Mouse (Mus musculus) layer of hippocampus, adult 9-10 months (tissue): ENCODE data around the gene Prdx1.
"Not testable (repeated sequence)": the region's sequence is repeated elsewhere in the genome, so short reads cannot be mapped to it uniquely, and the experiment has no call there.

Experiments
- DNase-seq: peaks from one replicate; pipeline ENCODE4 v3.0.0; 2022; ENCODE audit warnings: low spot score

The Prdx1 gene

GRCm38 (mm10) chr4:116679141-116679540, 6.2 kb upstream of the Prdx1 start:
- DNase-seq: no peak

- DNase-seq: not testable (repeated sequence)
These were observed 4.8 kb upstream of the Prdx1 start for GRCm38 (mm10) chr4:116680521-116680920.

- DNase-seq: no peak
These were observed 1.4 kb upstream of the Prdx1 start for GRCm38 (mm10) chr4:116683957-116684356.

GRCm38 (mm10) chr4:116684665-116685064, 679 bp upstream of the Prdx1 start:
- no peak for DNase-seq

GRCm38 (mm10) chr4:116687041-116687440, 1.7 kb downstream of the Prdx1 start:
- no peak for DNase-seq

- DNase-seq: no peak
These were observed 4.0 kb downstream of the Prdx1 start for GRCm38 (mm10) chr4:116689309-116689876.

GRCm38 (mm10) chr4:116692146-116692545, 6.8 kb downstream of the Prdx1 start:
- DNase-seq: no peak

- no peak for DNase-seq
These were observed 8.4 kb downstream of the Prdx1 start for GRCm38 (mm10) chr4:116693785-116694184.

GRCm38 (mm10) chr4:116698693-116699342, 13.5 kb downstream of the Prdx1 start:
- DNase-seq: no peak

- DNase-seq: no peak
These were observed 15.6 kb downstream of the Prdx1 start for GRCm38 (mm10) chr4:116700964-116701363.

- DNase-seq: no peak
These were observed 18.5 kb downstream of the Prdx1 start for GRCm38 (mm10) chr4:116703804-116704203.

GRCm38 (mm10) chr4:116707666-116708065, 22.3 kb downstream of the Prdx1 start:
- DNase-seq: no peak

GRCm38 (mm10) chr4:116708201-116708764, 22.9 kb downstream of the Prdx1 start, which contains the start of the genes Mmachc and Ccdc163:
Gene Mmachc, minus strand, starts transcription at chr4:116708406.
Gene Ccdc163, plus strand, starts transcription at chr4:116708509.
- DNase-seq: peak; percentile 94

- DNase-seq: no peak
These were observed 23.5 kb downstream of the Prdx1 start for GRCm38 (mm10) chr4:116708791-116709390.

GRCm38 (mm10) chr4:116710154-116710553, 24.8 kb downstream of the Prdx1 start:
- no peak for DNase-seq

GRCm38 (mm10) chr4:116712536-116712935, 27.2 kb downstream of the Prdx1 start:
- DNase-seq: no peak

GRCm38 (mm10) chr4:116719396-116719795, 34.1 kb downstream of the Prdx1 start:
- DNase-seq: peak; percentile 51

GRCm38 (mm10) chr4:116720343-116721097, 35.2 kb downstream of the Prdx1 start, which contains the start of gene Tesk2:
Gene Tesk2, plus strand, starts transcription at chr4:116720948.
- peak; percentile 93 for DNase-seq

GRCm38 (mm10) chr4:116721098-116721628, 35.8 kb downstream of the Prdx1 start:
- no peak for DNase-seq

GRCm38 (mm10) chr4:116722230-116722629, 36.9 kb downstream of the Prdx1 start:
- no peak for DNase-seq

- no peak for DNase-seq
These were observed 40.1 kb downstream of the Prdx1 start for GRCm38 (mm10) chr4:116725444-116725843.

- no peak for DNase-seq
These were observed 42.1 kb downstream of the Prdx1 start for GRCm38 (mm10) chr4:116727401-116727800.
